Mouse (Mus musculus) C2C12 (cell line): ENCODE measurements around the gene Slc36a4.

Experiments used
- CTCF ChIP-seq: IDR thresholded peaks from one replicate; pipeline ENCODE4 v1.5.1; 2011; ENCODE audit not compliant: control insufficient read depth, insufficient read depth, insufficient read length
- FOSL1 ChIP-seq: IDR thresholded peaks from one replicate; pipeline ENCODE4 v1.8.0; 2011; ENCODE audit warnings: mild to moderate bottlenecking, low read length; ENCODE audit not compliant: poor library complexity, insufficient read depth, severe bottlenecking
- MAX ChIP-seq: IDR thresholded peaks from one replicate; pipeline ENCODE4 v1.6.1; 2011; ENCODE audit warnings: mild to moderate bottlenecking, control low read depth
- MYOD1 ChIP-seq: IDR thresholded peaks from one replicate; pipeline ENCODE4 v1.6.1; 2011; ENCODE audit warnings: low read depth; ENCODE audit not compliant: control insufficient read depth, insufficient read length
- MYOG ChIP-seq: IDR thresholded peaks from one replicate; pipeline ENCODE4 v1.6.1; 2011; ENCODE audit not compliant: control insufficient read depth, insufficient read length; ENCODE audit errors: extremely low read depth
- USF1 ChIP-seq: IDR thresholded peaks from one replicate; pipeline ENCODE4 v1.6.1; 2011; ENCODE audit warnings: low read depth, mild to moderate bottlenecking, control low read depth, moderate library complexity

DNA sequence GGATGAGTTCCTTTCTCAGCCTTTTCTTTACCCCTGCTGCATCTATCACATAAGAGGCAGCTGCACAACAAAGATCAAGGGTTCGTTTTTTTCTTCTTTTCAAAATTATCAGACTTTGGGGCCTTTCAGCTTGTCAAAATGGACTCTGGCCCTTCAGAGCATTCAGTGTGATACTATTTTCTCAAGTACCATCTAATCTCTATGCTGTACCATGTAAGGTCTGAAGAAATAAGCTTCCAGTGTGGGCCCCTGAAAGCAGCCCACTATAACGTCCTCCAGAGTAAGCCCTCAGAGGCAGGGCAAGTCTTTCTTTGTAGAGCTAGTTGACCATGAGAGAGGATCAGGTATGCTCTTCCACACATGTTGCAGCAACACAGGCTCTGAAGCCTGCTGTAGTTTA, 77.1 kb downstream of the Slc36a4 start:
- TF ChIP-seq CTCF (no peak), MYOD1 (no peak), MYOG (no peak), MAX (no peak), USF1 (no peak), FOSL1 (no peak)
